Mouse (Mus musculus) liver, embryonic 16.5 days (tissue): ENCODE measurements around the gene Tspan14. TPM values are rescaled to one million over a fixed set of nuclear protein-coding genes. Genes with fewer than 3 reads are reported as not detected.

Experiments
- ATAC-seq: fragments of 200-750 bp; cut with Nextera tagmentation; 2 replicates; pipeline ENCODE4 v1.8.0; 2017; ENCODE audit warnings: low read depth, mild to moderate bottlenecking, moderate number of reproducible peaks, moderate library complexity
- H3K27ac ChIP-seq: fragments of 300-500 bp; sonication (generic); 2 replicates; pipeline ENCODE4 v1.5.1; 2014; ENCODE audit warnings: mild to moderate bottlenecking, low read length
- H3K27me3 ChIP-seq: fragments of 300-500 bp; sonication (generic); 2 replicates; pipeline ENCODE4 v1.6.1; 2014; ENCODE audit warnings: low read depth, low read length, mixed read lengths; ENCODE audit not compliant: control insufficient read depth, insufficient read depth
- H3K36me3 ChIP-seq: fragments of 300-500 bp; sonication (generic); 2 replicates; pipeline ENCODE4 v1.6.1; 2014; ENCODE audit warnings: mild to moderate bottlenecking; ENCODE audit not compliant: control insufficient read depth, insufficient read depth
- H3K4me1 ChIP-seq: fragments of 300-500 bp; sonication (generic); 2 replicates; pipeline ENCODE4 v1.6.1; 2014; ENCODE audit warnings: low read depth, low read length, mixed read lengths; ENCODE audit not compliant: control insufficient read depth
- H3K4me2 ChIP-seq: fragments of 300-500 bp; sonication (generic); 2 replicates; pipeline ENCODE4 v1.6.1; 2014; ENCODE audit warnings: low read depth, low read length, mixed read lengths
- H3K4me3 ChIP-seq: fragments of 300-500 bp; sonication (generic); 2 replicates; pipeline ENCODE4 v1.5.1; 2014; ENCODE audit warnings: low read depth, mild to moderate bottlenecking, low read length
- H3K9ac ChIP-seq: fragments of 300-500 bp; sonication (generic); 2 replicates; pipeline ENCODE4 v1.6.1; 2014; ENCODE audit warnings: low read depth, low read length
- H3K9me3 ChIP-seq: fragments of 300-500 bp; sonication (generic); replicated peaks from 2 replicates; pipeline ENCODE4 v1.6.1; 2016; ENCODE audit warnings: low read length; ENCODE audit not compliant: control insufficient read depth
- whole genome bisulfite sequencing: fragments of 180-500 bp; shearing (Covaris S2); extraction: QIAGEN DNeasy Blood & Tissue Kit; methylation state at CpG from one replicate; pipeline ENCODE4 v1.1.7; 2014; ENCODE audit not compliant: insufficient replicate concordance; 5-methylcytosine and 5-hydroxymethylcytosine counted together
- polyA plus RNA-seq: library from polyadenylated mRNA; unstranded; fragments of >200 nt; fragmentation: Nextera tagmentation; extraction: Ambion mirVana; gene quantifications from 2 replicates; pipeline ENCODE4 v1.2.1, GENCODE M21; 2015

The Tspan14 gene
- polyA plus RNA-seq, 1 experiment from 2014 or later, result 30.0 TPM

GRCm38 (mm10) chr14:40870598-40870997, 96.0 kb downstream of the Tspan14 start:
- H3K9ac ChIP-seq, result no peak overlapping the region
- no peaks in the 10 kb centered on the region for H3K36me3 ChIP-seq
- H3K27me3 ChIP-seq, result no peaks in the 10 kb centered on the region
- H3K4me1 ChIP-seq, result no peaks in the 10 kb centered on the region
- WGBS, result 60% methylated on average over 3 of the region's 3 CpGs
- H3K4me3 ChIP-seq, result no peak overlapping the region
- no peak overlapping the region for H3K27ac ChIP-seq
- no peak for ATAC-seq
- H3K9me3 ChIP-seq, result no peaks in the 10 kb centered on the region
- no peak overlapping the region for H3K4me2 ChIP-seq

DNA sequence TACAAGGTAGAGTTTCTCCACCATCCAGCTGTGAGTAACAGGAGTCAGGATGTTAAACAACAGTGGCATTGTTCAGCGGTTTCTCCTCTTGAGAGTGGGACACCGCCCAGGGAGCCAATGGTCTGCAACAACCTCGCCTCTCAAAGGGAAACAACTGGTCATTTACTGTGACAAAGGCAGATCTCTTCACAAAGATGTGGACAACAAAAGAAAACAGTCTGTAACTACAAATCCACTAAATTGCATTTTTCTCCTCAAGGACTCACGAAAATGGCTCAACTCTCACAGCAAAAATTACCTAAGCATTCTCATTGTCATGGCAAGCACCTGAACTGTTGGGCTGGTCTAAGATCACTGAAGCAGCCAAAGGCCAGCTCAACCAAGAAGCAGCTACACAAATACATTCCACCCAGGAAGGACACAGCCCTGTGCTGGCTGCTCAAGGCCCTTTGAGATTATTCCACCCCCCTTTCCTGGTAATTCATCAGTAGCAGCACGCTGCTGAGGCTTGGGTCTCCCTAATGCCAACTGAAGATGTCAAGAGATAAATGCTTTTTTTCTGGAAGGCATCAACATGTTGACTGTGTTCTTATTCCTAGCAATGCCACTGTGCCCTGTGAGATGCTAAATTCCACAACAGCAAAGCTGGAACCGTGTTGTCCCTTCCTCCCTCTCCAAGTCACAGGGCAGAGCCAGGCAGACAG, 101.6 kb downstream of the Tspan14 start:
- H3K4me1 ChIP-seq, result no peaks in the 10 kb centered on the region
- H3K27ac ChIP-seq, result no peak overlapping the region
- no peak for ATAC-seq
- no peaks in the 10 kb centered on the region for H3K36me3 ChIP-seq
- H3K9me3 ChIP-seq, result no peaks in the 10 kb centered on the region
- H3K9ac ChIP-seq, result no peak overlapping the region
- H3K4me3 ChIP-seq, result no peak overlapping the region
- H3K4me2 ChIP-seq, result no peak overlapping the region
- H3K27me3 ChIP-seq, result no peaks in the 10 kb centered on the region
- WGBS, result 66% methylated on average over 6 of the region's 6 CpGs

DNA sequence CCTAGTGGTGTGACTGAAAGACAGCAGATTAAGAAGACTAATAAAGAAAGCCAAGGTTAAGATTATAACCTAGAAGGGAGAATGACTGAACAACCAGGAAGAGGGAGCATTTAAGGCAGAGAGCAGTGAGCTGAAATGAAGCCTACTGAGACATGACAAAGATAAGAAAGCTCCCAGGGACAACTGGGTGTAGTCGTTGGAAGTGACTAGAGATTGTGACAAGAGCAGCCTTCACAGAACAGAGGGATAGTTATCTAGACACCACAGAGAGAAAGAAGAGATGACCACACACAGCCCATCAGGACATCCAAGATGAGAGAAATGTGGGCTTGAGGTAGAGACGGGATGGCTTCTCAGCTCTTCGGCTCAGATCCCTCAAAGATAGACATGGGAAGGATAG, 102.9 kb downstream of the Tspan14 start:
- Histone ChIP-seq H3K4me3 (no peak overlapping the region), H3K4me1 (no peaks in the 10 kb centered on the region), H3K9ac (no peak overlapping the region), H3K27me3 (no peaks in the 10 kb centered on the region), H3K27ac (no peak overlapping the region), H3K36me3 (no peaks in the 10 kb centered on the region), H3K4me2 (no peak overlapping the region), H3K9me3 (no peaks in the 10 kb centered on the region)
- ATAC-seq, result peak; percentile 48; the same call in 1 of the 2 replicates
- WGBS, result 19% methylated on average over 3 of the region's 3 CpGs

GRCm38 (mm10) chr14:40863022-40863421, 103.6 kb downstream of the Tspan14 start:
- H3K36me3 ChIP-seq, result no peaks in the 10 kb centered on the region
- H3K9me3 ChIP-seq, result no peaks in the 10 kb centered on the region
- no peak overlapping the region for H3K4me3 ChIP-seq
- H3K27ac ChIP-seq, result no peak overlapping the region
- no peak overlapping the region for H3K4me2 ChIP-seq
- H3K27me3 ChIP-seq, result no peaks in the 10 kb centered on the region
- H3K9ac ChIP-seq, result no peak overlapping the region
- ATAC-seq, result no peak
- H3K4me1 ChIP-seq, result no peaks in the 10 kb centered on the region

Other genes with a start within 250 kb of the Tspan14 start
- gene Sh2d4b, start 73.5 kb downstream of the Tspan14 start, polyA plus RNA-seq, result 0.05 and 0.08 TPM in 2 replicates
- gene Fam213a, start 47.0 kb upstream of the Tspan14 start, polyA plus RNA-seq, result 92.7 and 96.5 TPM in 2 replicates
- not detected in 2 replicates for gene Dydc2, start 102.4 kb upstream of the Tspan14 start, polyA plus RNA-seq
- not detected in 2 replicates for gene Dydc1, start 106.1 kb upstream of the Tspan14 start, polyA plus RNA-seq
- gene Mat1a, start 138.2 kb upstream of the Tspan14 start, polyA plus RNA-seq, result 111 and 144 TPM in 2 replicates
- gene Sftpa1, start 165.0 kb upstream of the Tspan14 start, polyA plus RNA-seq, result 0.11 and 0.21 TPM in 2 replicates
- 34.3 and 36.5 TPM in 2 replicates for gene Mbl1, start 184.7 kb upstream of the Tspan14 start, polyA plus RNA-seq
- gene Sftpd, start 218.3 kb upstream of the Tspan14 start, polyA plus RNA-seq, result 0.17 and 0.28 TPM in 2 replicates